Mouse (Mus musculus) liver, postnatal 0 days (tissue): Measurements from ENCODE around the gene Olfr178. TPM values are rescaled to one million over a fixed set of nuclear protein-coding genes. Genes with fewer than 3 reads are reported as not detected.

ENCODE experiments used
- ATAC-seq: fragments of 200-750 bp; cut with Nextera tagmentation; 2 replicates; pipeline ENCODE4 v1.8.0; 2017; ENCODE audit warnings: mild to moderate bottlenecking, moderate library complexity
- DNase-seq: peaks from one replicate; pipeline ENCODE4 v3.0.0-alpha.2; 2016
- H3K27ac ChIP-seq: fragments of 300-500 bp; sonication (generic); 2 replicates; pipeline ENCODE4 v1.5.1; 2014; ENCODE audit warnings: antibody characterized with exemption, moderate library complexity, mild to moderate bottlenecking, low read depth
- H3K27me3 ChIP-seq: fragments of 300-500 bp; sonication (generic); 2 replicates; pipeline ENCODE4 v1.6.1; 2014; ENCODE audit warnings: low read length, control low read depth, mixed read lengths; ENCODE audit not compliant: insufficient read depth
- H3K36me3 ChIP-seq: fragments of 300-500 bp; sonication (generic); replicated peaks from 2 replicates; pipeline ENCODE4 v1.6.1; 2014; ENCODE audit warnings: mild to moderate bottlenecking, control low read depth, low read length, moderate library complexity, mixed read lengths; ENCODE audit not compliant: insufficient read depth
- H3K4me1 ChIP-seq: fragments of 300-500 bp; sonication (generic); 2 replicates; pipeline ENCODE4 v1.6.1; 2014; ENCODE audit warnings: antibody characterized with exemption, mild to moderate bottlenecking, control low read depth; ENCODE audit not compliant: insufficient read depth
- H3K4me2 ChIP-seq: fragments of 300-500 bp; sonication (generic); 2 replicates; pipeline ENCODE4 v1.6.1; 2014; ENCODE audit warnings: low read depth, mild to moderate bottlenecking, low read length, moderate library complexity, mixed read lengths
- H3K4me3 ChIP-seq: fragments of 300-500 bp; sonication (generic); 2 replicates; pipeline ENCODE4 v1.5.1; 2014; ENCODE audit warnings: low read depth, low read length
- H3K9ac ChIP-seq: fragments of 300-500 bp; sonication (generic); replicated peaks from 2 replicates; pipeline ENCODE4 v1.6.1; 2014; ENCODE audit warnings: mild to moderate bottlenecking, moderate library complexity
- H3K9me3 ChIP-seq: fragments of 300-500 bp; sonication (generic); 2 replicates; pipeline ENCODE4 v1.6.1; 2016; ENCODE audit warnings: mild to moderate bottlenecking, control low read depth, low read length, mixed read lengths
- CTCF ChIP-seq: sonication (generic); IDR thresholded peaks from 2 replicates; pipeline ENCODE4 v1.5.1; 2016; ENCODE audit warnings: antibody characterized with exemption, low read depth
- EP300 ChIP-seq: IDR thresholded peaks from 2 replicates; pipeline ENCODE4 v1.6.1; 2016; ENCODE audit warnings: antibody characterized with exemption, low read depth, mild to moderate bottlenecking
- WGBS: fragments of 180-500 bp; shearing (Covaris S2); extraction: QIAGEN DNeasy Blood & Tissue Kit; methylation state at CpG from one replicate; pipeline ENCODE4 v1.1.7; 2014; ENCODE audit not compliant: insufficient replicate concordance; 5-methylcytosine and 5-hydroxymethylcytosine counted together
- polyA plus RNA-seq: library from polyadenylated mRNA; unstranded; fragments of >200 nt; fragmentation: Nextera tagmentation; extraction: Ambion mirVana; gene quantifications from 2 replicates; pipeline ENCODE4 v1.2.1, GENCODE M21; 2015

Olfr178 gene
- polyA plus RNA-seq, 1 experiment from 2014 or later = not detected

- no peak for DNase-seq
- H3K4me1 ChIP-seq = no peaks in the 10 kb centered on the region
- no peaks in the 10 kb centered on the region for H3K36me3 ChIP-seq
- no peak for ATAC-seq
- H3K4me2 ChIP-seq = no peak overlapping the region
- TF ChIP-seq CTCF = no peak
- no peak for TF ChIP-seq EP300
- WGBS = 53% methylated on average over 2 of the region's 2 CpGs
- H3K27me3 ChIP-seq = no peaks in the 10 kb centered on the region
- H3K9me3 ChIP-seq = no peaks in the 10 kb centered on the region
- no peak overlapping the region for H3K4me3 ChIP-seq
- no peak overlapping the region for H3K9ac ChIP-seq
- H3K27ac ChIP-seq = no peak overlapping the region
Measured at GRCm38 (mm10) chr16:58860032-58860737, 31.7 kb downstream of the Olfr178 start.

Other genes with a start within 250 kb of the Olfr178 start
- 178 and 189 TPM in 2 replicates for gene Cpox, start 221.8 kb downstream of the Olfr178 start, polyA plus RNA-seq
- gene Gpr15, start 173.0 kb downstream of the Olfr178 start, polyA plus RNA-seq = 0.11 TPM in 1 of 2 replicates, not detected in the other
- 23.8 and 28.4 TPM in 2 replicates for gene Cldnd1, start 164.2 kb downstream of the Olfr178 start, polyA plus RNA-seq
- gene Olfr172, start 128.9 kb downstream of the Olfr178 start, polyA plus RNA-seq = not detected in 2 replicates
- not detected in 2 replicates for gene Olfr173, start 91.8 kb downstream of the Olfr178 start, polyA plus RNA-seq
- gene Olfr175-ps1, start 65.3 kb downstream of the Olfr178 start, polyA plus RNA-seq = not detected in 2 replicates
- gene Olfr177, start 17.3 kb downstream of the Olfr178 start, polyA plus RNA-seq = not detected in 2 replicates
- not detected in 2 replicates for gene Olfr181, start 36.7 kb upstream of the Olfr178 start, polyA plus RNA-seq
- not detected in 2 replicates for gene Olfr180, start 37.3 kb upstream of the Olfr178 start, polyA plus RNA-seq
- gene Olfr183, start 103.3 kb upstream of the Olfr178 start, polyA plus RNA-seq = not detected in 2 replicates
- not detected in 2 replicates for gene Olfr186, start 138.2 kb upstream of the Olfr178 start, polyA plus RNA-seq
- not detected in 2 replicates for gene Olfr187, start 147.7 kb upstream of the Olfr178 start, polyA plus RNA-seq
- not detected in 2 replicates for gene Olfr190, start 185.9 kb upstream of the Olfr178 start, polyA plus RNA-seq
- not detected in 2 replicates for gene Olfr191, start 197.8 kb upstream of the Olfr178 start, polyA plus RNA-seq
- not detected in 2 replicates for gene Olfr193, start 219.8 kb upstream of the Olfr178 start, polyA plus RNA-seq
- not detected in 2 replicates for gene Olfr194, start 229.0 kb upstream of the Olfr178 start, polyA plus RNA-seq